Mouse (Mus musculus) CH12.LX (cell line): ENCODE measurements at regions not wholly inside any gene's neighbourhood (a gene's known extent, or its start where the extent isn't known, plus 50 kb on each side); places are given as distances from the start of the nearest gene placed in this dataset.

Experiments
- DNase-seq: peaks from one replicate; pipeline ENCODE4 v3.0.0-alpha.2; 2013; ENCODE audit errors: extremely low read depth
- H3K27ac ChIP-seq: 2 replicates; pipeline ENCODE4 v1.5.1; 2012; ENCODE audit warnings: low read depth, mild to moderate bottlenecking, control low read depth, moderate library complexity; ENCODE audit not compliant: insufficient read depth
- H3K27me3 ChIP-seq: replicated peaks from 2 replicates; pipeline ENCODE3; 2012; ENCODE audit warnings: inconsistent platforms
- H3K36me3 ChIP-seq, 2 experiments: replicated peaks in 1 of 2; 2 replicates each; pipeline versions ENCODE3 to v1.6.1; 2012; ENCODE audit warnings: inconsistent platforms in 1 of 2, low read length in 1 of 2, mild to moderate bottlenecking in 1 of 2, mixed read lengths in 1 of 2, moderate library complexity in 1 of 2; ENCODE audit not compliant: control insufficient read depth in 1 of 2, insufficient read depth in 1 of 2
- H3K4me1 ChIP-seq, 2 experiments: 2 replicates each; pipeline ENCODE4 v1.6.1; 2012; ENCODE audit warnings: inconsistent platforms in 1 of 2, moderate library complexity in 1 of 2; ENCODE audit not compliant: insufficient read depth in 2 of 2, control insufficient read depth in 1 of 2
- H3K4me2 ChIP-seq: 2 replicates; pipeline ENCODE4 v1.6.1; 2012; ENCODE audit warnings: low read depth, mild to moderate bottlenecking, control low read depth; ENCODE audit not compliant: poor library complexity, insufficient read depth, severe bottlenecking
- H3K4me3 ChIP-seq, 3 experiments: fragments of 150-350 bp in 1 of 3; sonication (generic) in 1 of 3; replicated peaks in 1 of 3; 2 replicates each; pipeline versions ENCODE3 to v1.5.1; 2011 to 2012; ENCODE audit warnings: low read depth in 2 of 3, low read length in 2 of 3, mild to moderate bottlenecking in 2 of 3, moderate library complexity in 2 of 3, control low read depth in 1 of 3, improper control_type of control experiment in 1 of 3, inconsistent platforms in 1 of 3, mixed read lengths in 1 of 3; ENCODE audit not compliant: poor library complexity in 1 of 3
- H3K79me2 ChIP-seq: replicated peaks from 2 replicates; pipeline ENCODE4 v1.6.1; 2012; ENCODE audit warnings: mild to moderate bottlenecking, moderate library complexity; ENCODE audit not compliant: control insufficient read depth, poor library complexity, insufficient read depth, severe bottlenecking; ENCODE audit errors: extremely low read depth
- H3K9ac ChIP-seq: 2 replicates; pipeline ENCODE4 v1.6.1; 2012; ENCODE audit warnings: low read depth, mild to moderate bottlenecking, control low read depth, moderate library complexity; ENCODE audit not compliant: insufficient read depth
- H3K9me3 ChIP-seq: replicated peaks from 2 replicates; pipeline ENCODE3; 2012; ENCODE audit warnings: low read length, inconsistent platforms, mixed read lengths
- CTCF ChIP-seq, 2 experiments: IDR thresholded peaks in 1 of 2; conservative IDR thresholded peaks in 1 of 2; 2 replicates each; pipeline ENCODE4 v1.5.1; 2011 to 2012; ENCODE audit warnings: low read depth in 2 of 2, low read length in 2 of 2, improper control_type of control experiment in 1 of 2, inconsistent platforms in 1 of 2, mild to moderate bottlenecking in 1 of 2, moderate library complexity in 1 of 2
- GABPA ChIP-seq: IDR thresholded peaks from 2 replicates; pipeline ENCODE4 v1.6.1; 2012; ENCODE audit warnings: low read depth, low read length, improper control_type of control experiment, inconsistent platforms; ENCODE audit not compliant: insufficient replicate concordance
- HCFC1 ChIP-seq: IDR thresholded peaks from 2 replicates; pipeline ENCODE4 v1.6.1; 2012; ENCODE audit warnings: low read depth, mild to moderate bottlenecking, inconsistent platforms, low read length, improper control_type of control experiment
- JUND ChIP-seq: conservative IDR thresholded peaks from 2 replicates; pipeline ENCODE4 v1.6.1; 2011; ENCODE audit warnings: low read depth, low read length, improper control_type of control experiment
- MAFK ChIP-seq: IDR thresholded peaks from 2 replicates; pipeline ENCODE4 v1.6.1; 2011; ENCODE audit warnings: low read length, improper control_type of control experiment; ENCODE audit not compliant: insufficient replicate concordance
- MAX ChIP-seq: IDR thresholded peaks from 2 replicates; pipeline ENCODE4 v1.6.1; 2011; ENCODE audit warnings: low read length, improper control_type of control experiment
- TCF12 ChIP-seq: IDR thresholded peaks from 2 replicates; pipeline ENCODE4 v1.6.1; 2014; ENCODE audit warnings: low read depth, mild to moderate bottlenecking, inconsistent platforms, low read length, improper control_type of control experiment
- UBTF ChIP-seq: IDR thresholded peaks from 2 replicates; pipeline ENCODE4 v1.6.1; 2012; ENCODE audit warnings: low read depth, mild to moderate bottlenecking, inconsistent platforms, low read length, improper control_type of control experiment, moderate library complexity
- USF1 ChIP-seq: IDR thresholded peaks from 2 replicates; pipeline ENCODE4 v1.6.1; 2014; ENCODE audit warnings: low read depth, mild to moderate bottlenecking, inconsistent platforms, low read length, improper control_type of control experiment
- ZMIZ1 ChIP-seq: IDR thresholded peaks from 2 replicates; pipeline ENCODE4 v1.6.1; 2012; ENCODE audit warnings: low read depth, mild to moderate bottlenecking, inconsistent platforms, low read length, improper control_type of control experiment
- dilution Hi-C: fragments of 300-500 bp; cut with MboI; formaldehyde crosslinking; loops from 2 replicates; pipeline ENCODE4 v1.14.3; 2020; ENCODE audit warnings: low sequenced_read_pairs; ENCODE audit not compliant: extremely low pct_unique_long_range_greater_than_20kb, extremely low pct_ligation_motif_present
- in situ Hi-C: fragments of 300-500 bp; cut with MboI; formaldehyde crosslinking; loops from 3 replicates; pipeline ENCODE4 v1.14.3; 2019; ENCODE audit warnings: low sequenced_read_pairs, low pct_ligation_motif_present, low pct_unique_long_range_greater_than_20kb, mixed read lengths

DNA sequence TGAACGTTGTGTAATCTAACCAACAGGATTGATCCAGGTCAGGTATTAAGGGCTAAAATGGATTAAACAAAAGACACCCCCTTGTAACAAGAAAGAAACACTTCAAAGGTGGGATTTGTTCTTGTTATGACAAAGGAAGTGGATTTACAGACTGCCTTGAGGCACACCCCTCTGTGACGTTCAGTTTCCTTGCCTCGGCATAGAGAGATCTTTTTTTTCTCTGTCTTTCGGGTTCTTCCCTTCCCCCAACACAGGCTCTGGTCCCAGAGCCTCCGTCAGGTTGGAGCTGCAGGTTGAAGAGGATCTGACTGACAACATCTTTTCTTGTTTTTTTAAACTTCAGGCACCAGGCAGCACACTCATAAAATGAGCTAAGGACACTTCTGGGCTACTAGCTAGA is 69.8 kb upstream of the Tmem260 start:
- no peak for DNase-seq
- Histone ChIP-seq H3K9me3 (no peaks in the 10 kb centered on the region), H3K27me3 (no peaks in the 10 kb centered on the region), H3K27ac (no peak overlapping the region), H3K4me2 (peak overlapping the region; percentile 46; the same call in 1 of the 2 replicates), H3K9ac (no peak overlapping the region), H3K4me3 (no peak overlapping the region), H3K4me1 (no peaks in the 10 kb centered on the region), H3K79me2 (no peaks in the 10 kb centered on the region), H3K36me3 (no peaks in the 10 kb centered on the region)
- dilution Hi-C loops (no loop called here), in situ Hi-C loops (loop anchor here (10.0 to 25.0 kb wide), 2 partner anchors 619 to 736 kb away; no protein-coding TSS in a partner anchor)
- TF ChIP-seq ZMIZ1: no peak
- TF ChIP-seq HCFC1: no peak
- no peak for TF ChIP-seq GABPA
- no peak for TF ChIP-seq USF1
- no peak for TF ChIP-seq UBTF
- no peak for TF ChIP-seq MAX
- no peak for TF ChIP-seq JUND
- TF ChIP-seq TCF12: no peak
- no peak for TF ChIP-seq MAFK
- TF ChIP-seq CTCF (conservative IDR thresholded peaks at IDR 0.05 in 1 of 2, IDR thresholded peaks at IDR 0.05 in 1 of 2; ENCODE audit: low read depth in 2 of 2, low read length in 2 of 2): no peak
